9 mouse cellular contexts compared by ENCODE assay signal in the genomic region with DNA sequence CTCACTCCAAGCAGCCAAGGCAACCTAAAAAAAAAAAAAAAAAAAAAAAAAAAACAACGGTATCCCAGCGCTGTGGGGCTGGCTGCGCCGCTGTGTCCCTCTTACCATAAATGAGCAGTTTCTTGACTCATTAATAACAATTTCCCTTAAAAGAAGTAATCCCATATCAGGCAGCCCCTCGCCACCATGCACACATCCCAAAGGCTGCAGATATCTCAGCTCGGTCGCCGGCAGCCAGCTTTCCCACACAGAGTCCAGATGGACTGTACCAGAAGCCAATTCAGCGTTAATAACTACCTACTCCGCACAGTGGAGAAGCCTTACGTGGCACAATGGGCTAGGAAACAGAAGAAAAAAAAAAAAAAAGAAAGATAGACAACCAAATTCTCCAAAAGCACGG.
DNase-seq lines count a peak whose midpoint lies in the region; ATAC-seq and TF ChIP-seq lines count a peak whose summit lies in the region.
"Had no signal": no experiment of that assay in that cellular context is flagged by ENCODE, and none has a peak within 500 bp of the region (broad histone marks: within the 10 kb centered on the region; RNA-seq: fewer than 3 reads in every experiment).

No protein-coding gene starts in this region.

- no peaks in the 10 kb centered on the region for H3K9me3 ChIP-seq in hindbrain, postnatal 0 days (ENCODE audit: low read length)
- H3K9me3 ChIP-seq in heart, embryonic 12.5 days (replicated peaks) = no peaks in the 10 kb centered on the region

- no peaks in the 10 kb centered on the region for H3K27me3 ChIP-seq in hindbrain, postnatal 0 days (ENCODE audit: insufficient read depth, low read length)
- no peaks in the 10 kb centered on the region for H3K27me3 ChIP-seq in heart, embryonic 12.5 days (replicated peaks)

- H3K4me3 ChIP-seq in hindbrain, postnatal 0 days (ENCODE audit: low read length) = peak overlapping the region; percentile 43
- H3K4me3 ChIP-seq in olfactory bulb, adult 2 months (ENCODE audit: insufficient read depth, low read depth, low read length) = peak overlapping the region; percentile 33
- no peak overlapping the region for H3K4me3 ChIP-seq in heart, embryonic 12.5 days

- peak overlapping the region; percentile 67 for H3K4me2 ChIP-seq in hindbrain, postnatal 0 days (ENCODE audit: low read depth, low read length)
- H3K4me2 ChIP-seq in heart, embryonic 12.5 days = no peak overlapping the region

- no peak for TF ChIP-seq POLR2A in olfactory bulb, adult 2 months (IDR thresholded peaks at IDR 0.05; ENCODE audit: insufficient read depth, low read depth, low read length)

- 8% methylated on average over 12 of the region's 12 CpGs for WGBS in hindbrain, postnatal 0 days
- WGBS in olfactory bulb, adult 2 months = 13% methylated on average over 12 of the region's 12 CpGs
- 69% methylated on average over 12 of the region's 12 CpGs for WGBS in heart, embryonic 12.5 days

- DNase-seq in layer of hippocampus, adult 9-11 months = peak; percentile 17
- no peak for DNase-seq in layer of hippocampus, postnatal 36 days
- peak; percentile 22 for DNase-seq in embryo, embryonic 9.5 days (ENCODE audit: extremely low spot score)
- DNase-seq in hindbrain, postnatal 0 days (ENCODE audit: low spot score) = peak; percentile 76
- no peak for DNase-seq in urinary bladder, postnatal 10 days (ENCODE audit: low spot score)
- no peak for DNase-seq in gastrocnemius, postnatal 10 days
- DNase-seq: lung, postnatal 36 days had no signal

- H3K27ac ChIP-seq in hindbrain, postnatal 0 days = peak overlapping the region; percentile 74
- H3K27ac ChIP-seq in olfactory bulb, adult 2 months (ENCODE audit: insufficient read depth, low read depth, low read length) = no peak overlapping the region
- no peak overlapping the region for H3K27ac ChIP-seq in heart, embryonic 12.5 days (ENCODE audit: poor library complexity, severe bottlenecking)

- TF ChIP-seq CTCF in hindbrain, postnatal 0 days (IDR thresholded peaks at IDR 0.05; ENCODE audit: low read depth) = no peak
- no peak for TF ChIP-seq CTCF in olfactory bulb, adult 2 months (IDR thresholded peaks at IDR 0.05; ENCODE audit: insufficient read depth, low read depth, low read length)

- H3K36me3 ChIP-seq in hindbrain, postnatal 0 days (ENCODE audit: insufficient read depth, low read length) = no peaks in the 10 kb centered on the region
- no peaks in the 10 kb centered on the region for H3K36me3 ChIP-seq in heart, embryonic 12.5 days

- ATAC-seq in hindbrain, postnatal 0 days = peak; percentile 64
- ATAC-seq in heart, embryonic 12.5 days (ENCODE audit: insufficient number of reproducible peaks, low FRiP score) = no peak

- H3K9ac ChIP-seq in hindbrain, postnatal 0 days (replicated peaks; ENCODE audit: low read length) = peak overlapping the region; percentile 52
- H3K9ac ChIP-seq in heart, embryonic 12.5 days = no peak overlapping the region

- H3K4me1 ChIP-seq in hindbrain, postnatal 0 days (ENCODE audit: insufficient read depth, low read length) = no peaks in the 10 kb centered on the region
- H3K4me1 ChIP-seq in olfactory bulb, adult 2 months (ENCODE audit: control insufficient read depth, insufficient read depth, low read length) = 0 out of 2 replicates have a peak, but pooled peaks cover 2% of the 10 kb centered on the region
- peaks cover 20% of the 10 kb centered on the region; the same call in 1 of the 2 replicates for H3K4me1 ChIP-seq in heart, embryonic 12.5 days (replicated peaks)

Comparison
In these comparisons a context has a peak if more than half of its experiments do, and no peak if none do; other contexts are left out.
1. DNase-seq: peak in layer of hippocampus, adult 9-11 months (single experiment), embryo, embryonic 9.5 days (single experiment) and hindbrain, postnatal 0 days (single experiment); none in layer of hippocampus, postnatal 36 days (0 of 2), urinary bladder, postnatal 10 days (single experiment) and gastrocnemius, postnatal 10 days (single experiment).